7 mouse cellular contexts compared by ENCODE assay signal in the genomic region with DNA sequence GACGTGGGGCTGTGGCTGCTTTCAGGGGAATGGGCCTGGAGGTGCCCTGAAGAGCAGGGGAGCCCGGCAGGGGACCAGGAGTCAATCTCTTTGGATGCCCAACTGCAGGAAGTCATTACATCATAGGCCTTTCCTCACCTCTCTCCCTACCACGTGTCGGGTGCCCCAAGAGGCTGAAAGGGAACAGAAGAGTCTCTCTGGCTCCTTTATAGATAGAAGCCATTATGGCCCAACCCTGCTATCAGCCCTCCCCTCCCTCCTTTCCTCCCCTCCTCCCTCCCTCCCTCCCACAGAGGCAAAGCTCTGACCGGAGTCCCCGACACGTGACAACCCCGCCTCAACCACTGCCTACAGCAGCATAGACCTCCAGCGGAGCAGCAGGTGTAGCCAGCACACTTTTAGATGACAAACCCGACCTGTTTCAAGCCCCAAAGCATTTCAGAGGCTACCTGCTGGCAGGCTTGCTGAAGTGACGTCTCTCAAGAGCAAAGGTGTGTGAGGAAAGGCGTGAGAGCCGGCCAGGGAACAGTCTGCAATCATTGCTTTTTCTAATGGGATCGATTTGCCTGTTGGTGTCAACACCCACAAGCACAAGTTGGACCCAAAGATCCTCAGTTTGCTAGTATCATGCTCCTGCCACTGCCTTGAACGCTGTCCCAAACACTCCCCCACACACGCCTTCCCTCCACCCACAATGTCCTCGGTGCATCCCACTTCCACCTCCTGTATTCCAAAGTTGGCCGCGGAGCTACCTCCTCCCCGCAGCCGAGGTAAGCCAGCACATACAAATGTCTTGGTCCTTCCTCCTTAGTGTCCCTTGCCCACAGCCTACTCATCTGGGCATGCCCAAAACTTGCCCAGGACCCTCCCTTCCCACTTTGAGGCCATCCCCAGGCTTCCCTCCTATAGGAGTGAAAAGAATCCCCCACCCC. TPM values are rescaled to one million over a fixed set of nuclear protein-coding genes. Genes with fewer than 3 reads are reported as not detected.
DNase-seq lines count a peak whose midpoint lies in the region; ATAC-seq and TF ChIP-seq lines count a peak whose summit lies in the region.

No protein-coding gene starts in this region.

- WGBS in heart, postnatal 0 days = 17% methylated on average over 21 of the region's 21 CpGs
- WGBS in stomach, embryonic 14.5 days = 17% methylated on average over 21 of the region's 21 CpGs

- H3K27ac ChIP-seq in CH12.LX (ENCODE audit: insufficient read depth, low read depth) = peak overlapping the region; percentile 55
- peak overlapping the region; percentile 28; the same call in 1 of the 2 replicates for H3K27ac ChIP-seq in heart, postnatal 0 days (ENCODE audit: low read depth)
- H3K27ac ChIP-seq in stomach, embryonic 14.5 days (ENCODE audit: low read length) = no peak overlapping the region

- DNase-seq in CH12.LX (ENCODE audit: extremely low read depth) = no peak
- DNase-seq in Muller cell, postnatal 12 days (ENCODE audit: inconsistent ontology term) = peak; percentile 78
- peak; percentile 51 for DNase-seq in embryo, embryonic 11 days
- peak; percentile 67 for DNase-seq in heart, postnatal 0 days (ENCODE audit: low spot score)
- peak; percentile 27 to 32 for DNase-seq in left cerebral cortex, adult 9 months (ENCODE audit: low spot score in 2 of 2)
- DNase-seq in mesoderm, embryonic 11.5 days (ENCODE audit: low read depth, low spot score) = peak; percentile 20

- no peaks in the 10 kb centered on the region for H3K27me3 ChIP-seq in CH12.LX (replicated peaks)
- H3K27me3 ChIP-seq in heart, postnatal 0 days (ENCODE audit: control insufficient read depth, insufficient read depth, low read length) = no peaks in the 10 kb centered on the region
- no peaks in the 10 kb centered on the region for H3K27me3 ChIP-seq in stomach, embryonic 14.5 days (ENCODE audit: control insufficient read depth, insufficient read depth, low read length)

- peak overlapping the region; percentile 22 to 35 (median 30) for H3K4me3 ChIP-seq in CH12.LX (replicated peaks in 1 of 3; ENCODE audit: low read depth in 2 of 3, low read length in 2 of 3, poor library complexity in 1 of 3)
- H3K4me3 ChIP-seq in heart, postnatal 0 days (ENCODE audit: low read depth, low read length) = peak overlapping the region; percentile 65
- peak overlapping the region; percentile 73 for H3K4me3 ChIP-seq in stomach, embryonic 14.5 days (ENCODE audit: low read depth, low read length)

- H3K4me2 ChIP-seq in CH12.LX (ENCODE audit: insufficient read depth, low read depth, poor library complexity, severe bottlenecking) = peak overlapping the region; percentile 81
- H3K4me2 ChIP-seq in heart, postnatal 0 days (ENCODE audit: low read depth, low read length) = peak overlapping the region; percentile 96
- peak overlapping the region; percentile 98 for H3K4me2 ChIP-seq in stomach, embryonic 14.5 days (replicated peaks; ENCODE audit: low read depth, low read length)

- TF ChIP-seq RAD21 in CH12.LX (IDR thresholded peaks at IDR 0.05; ENCODE audit: low read depth, low read length) = no peak

- H3K9me3 ChIP-seq in CH12.LX (replicated peaks; ENCODE audit: low read length) = peaks cover 13% of the 10 kb centered on the region
- H3K9me3 ChIP-seq in heart, postnatal 0 days (replicated peaks; ENCODE audit: control insufficient read depth, low read length) = no peaks in the 10 kb centered on the region
- no peaks in the 10 kb centered on the region for H3K9me3 ChIP-seq in stomach, embryonic 14.5 days (ENCODE audit: control insufficient read depth, low read depth, low read length)

- no peak for TF ChIP-seq CTCF in CH12.LX (conservative IDR thresholded peaks at IDR 0.05 in 1 of 2, IDR thresholded peaks at IDR 0.05 in 1 of 2; ENCODE audit: low read depth in 2 of 2, low read length in 2 of 2)
- no peak for TF ChIP-seq CTCF in heart, postnatal 0 days (IDR thresholded peaks at IDR 0.05; ENCODE audit: low read depth)

- peaks cover 10 to 21% of the 10 kb centered on the region in 2 experiments for H3K36me3 ChIP-seq in CH12.LX (replicated peaks in 1 of 2; ENCODE audit: control insufficient read depth in 1 of 2, insufficient read depth in 1 of 2, low read length in 1 of 2)
- H3K36me3 ChIP-seq in heart, postnatal 0 days (replicated peaks; ENCODE audit: control insufficient read depth, insufficient read depth, low read length) = peaks cover 11% of the 10 kb centered on the region
- peaks cover 4% of the 10 kb centered on the region; the same call in 1 of the 2 replicates for H3K36me3 ChIP-seq in stomach, embryonic 14.5 days (ENCODE audit: control insufficient read depth, insufficient read depth, low read length)

- no peak for TF ChIP-seq EP300 in CH12.LX (IDR thresholded peaks at IDR 0.05; ENCODE audit: low read length)
- no peak for TF ChIP-seq EP300 in heart, postnatal 0 days (IDR thresholded peaks at IDR 0.05; ENCODE audit: low read depth)

- in situ Hi-C loops in CH12.LX (cut with MboI; ENCODE audit: low pct_ligation_motif_present, low pct_unique_long_range_greater_than_20kb, low sequenced_read_pairs) = no loop called here

- dilution Hi-C loops in CH12.LX (cut with MboI; ENCODE audit: extremely low pct_ligation_motif_present, extremely low pct_unique_long_range_greater_than_20kb, low sequenced_read_pairs) = no loop called here

- TF ChIP-seq POLR2A in CH12.LX (IDR thresholded peaks at IDR 0.05; ENCODE audit: low read depth, low read length) = no peak

- peaks cover 10 to 54% of the 10 kb centered on the region in 2 experiments for H3K4me1 ChIP-seq in CH12.LX (ENCODE audit: control insufficient read depth in 1 of 2, insufficient read depth in 2 of 2)
- H3K4me1 ChIP-seq in heart, postnatal 0 days (ENCODE audit: control insufficient read depth, insufficient read depth) = peaks cover 22% of the 10 kb centered on the region
- H3K4me1 ChIP-seq in stomach, embryonic 14.5 days (ENCODE audit: control insufficient read depth, insufficient read depth, low read length) = peaks cover 28% of the 10 kb centered on the region

- peaks cover 33% of the 10 kb centered on the region for H3K79me2 ChIP-seq in CH12.LX (replicated peaks; ENCODE audit: control insufficient read depth, extremely low read depth, insufficient read depth, poor library complexity, severe bottlenecking)

- ATAC-seq in heart, postnatal 0 days (ENCODE audit: insufficient read depth, low read depth) = no peak
- ATAC-seq in stomach, embryonic 14.5 days (ENCODE audit: insufficient number of reproducible peaks, insufficient read depth, low FRiP score, low read depth) = no peak

- H3K9ac ChIP-seq in CH12.LX (ENCODE audit: insufficient read depth, low read depth) = peak overlapping the region; percentile 28; the same call in 1 of the 2 replicates
- peak overlapping the region; percentile 73 for H3K9ac ChIP-seq in heart, postnatal 0 days (replicated peaks; ENCODE audit: low read depth, low read length)
- H3K9ac ChIP-seq in stomach, embryonic 14.5 days (replicated peaks; ENCODE audit: low read depth, low read length) = peak overlapping the region; percentile 69; the same call in 1 of the 2 replicates

TF ChIP-seq in CH12.LX, 34 proteins besides CTCF, POLR2A, EP300 and RAD21:
- TF ChIP-seq USF1 (IDR thresholded peaks at IDR 0.05; ENCODE audit: low read depth, low read length) = peak; percentile 58
- no peak for TF ChIP-seq JUND (conservative IDR thresholded peaks at IDR 0.05; ENCODE audit: low read depth, low read length)
- no peak for TF ChIP-seq ZNF384 (IDR thresholded peaks at IDR 0.05; ENCODE audit: low read depth, low read length)
- peak; percentile 67 for TF ChIP-seq MYC (IDR thresholded peaks at IDR 0.05; ENCODE audit: low read depth, low read length)
- no peak for TF ChIP-seq MAZ (IDR thresholded peaks at IDR 0.05; ENCODE audit: low read depth, low read length)
- no peak for TF ChIP-seq MAFK (IDR thresholded peaks at IDR 0.05; ENCODE audit: insufficient replicate concordance, low read length)
- TF ChIP-seq UBTF (IDR thresholded peaks at IDR 0.05; ENCODE audit: low read depth, low read length) = 0 out of 2 replicates have a peak, but pooled peaks have one; percentile 21
- TF ChIP-seq GABPA (IDR thresholded peaks at IDR 0.05; ENCODE audit: insufficient replicate concordance, low read depth, low read length) = no peak
- TF ChIP-seq BHLHE40 (IDR thresholded peaks at IDR 0.05; ENCODE audit: low read depth, low read length) = peak; percentile 87
- no peak for TF ChIP-seq CHD2 (IDR thresholded peaks at IDR 0.05; ENCODE audit: low read length)
- TF ChIP-seq MAX (IDR thresholded peaks at IDR 0.05; ENCODE audit: low read length) = peak; percentile 23; the same call in 1 of the 2 replicates

RNA-seq across cellular contexts. Expression of a gene that starts 2.5 kb away (rescaled TPM):
- total RNA-seq in CH12.LX (2012; rRNA removed) (13.0 and 18.2 TPM in 2 replicates), CH12.LX (2014; rRNA removed) (8.8 and 9.2 TPM in 2 replicates)
- 10.7 and 12.6 TPM in 2 replicates for polyA plus RNA-seq in CH12.LX (2012; ENCODE audit: insufficient read length, low read depth)
- total RNA-seq in heart, postnatal 0 days (2014; rRNA removed; ENCODE audit: low replicate concordance) = 51.9 and 70.8 TPM in 2 replicates
- 5.4 and 6.5 TPM in 2 replicates for polyA plus RNA-seq in heart, postnatal 0 days (2015; fragmentation: Nextera tagmentation; extraction: Ambion mirVana)
- 10.2 and 10.5 TPM in 2 replicates for polyA plus RNA-seq in stomach, embryonic 14.5 days (2014; fragmentation: Nextera tagmentation; extraction: Ambion mirVana)
